Mouse (Mus musculus): ENCODE data around the gene Olfr1015.

DNA sequence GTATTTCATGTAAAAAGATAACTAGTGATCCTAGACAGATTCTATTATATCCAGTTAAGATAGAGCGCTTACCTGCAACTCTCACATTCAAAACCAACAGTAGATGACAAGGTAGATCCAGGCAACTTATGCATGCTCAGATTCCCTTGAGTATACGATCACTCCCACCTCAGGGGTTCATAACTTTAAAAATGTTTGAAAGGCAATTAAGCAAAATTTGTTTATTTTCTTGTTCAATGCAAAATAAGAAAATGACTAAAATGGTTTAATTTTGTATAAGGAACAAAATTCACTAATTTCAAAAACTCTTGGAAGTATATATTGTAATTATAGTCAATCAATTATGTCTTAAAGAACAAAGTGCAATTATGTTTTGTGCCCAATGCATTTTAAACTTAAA is 20.6 kb downstream of the Olfr1015 start, which contains the start of gene Olfr1016:
- TF ChIP-seq POLR2A (IDR thresholded peaks at IDR 0.05; ENCODE audit: low read depth, low read length) (no peak), CTCF (conservative IDR thresholded peaks at IDR 0.05; ENCODE audit: insufficient read depth, insufficient read length, low read depth, low read length) (no peak)
